Mouse (Mus musculus) neural tube, embryonic 14.5 days (tissue): Measurements from ENCODE around the gene Dnah17. TPM values are rescaled to one million over a fixed set of nuclear protein-coding genes. Genes with fewer than 3 reads are reported as not detected.
A peak's percentile ranks its signal among the peaks of the same experiment; 100 is the strongest.

Experiments
- ATAC-seq: fragments of 200-750 bp; cut with Nextera tagmentation; 2 replicates; pipeline ENCODE4 v1.8.0; 2017; ENCODE audit warnings: low read depth, mild to moderate bottlenecking, moderate TSS enrichment, moderate library complexity
- H3K27ac ChIP-seq: fragments of 300-500 bp; sonication (generic); 2 replicates; pipeline ENCODE4 v1.5.1; 2014; ENCODE audit warnings: low read depth, mild to moderate bottlenecking, control low read depth, low read length, moderate library complexity, mixed read lengths
- H3K27me3 ChIP-seq: fragments of 300-500 bp; sonication (generic); 2 replicates; pipeline ENCODE4 v1.6.1; 2014; ENCODE audit warnings: low read length; ENCODE audit not compliant: control insufficient read depth, insufficient read depth
- H3K36me3 ChIP-seq: fragments of 300-500 bp; sonication (generic); 2 replicates; pipeline ENCODE4 v1.6.1; 2014; ENCODE audit warnings: low read length, mixed read lengths; ENCODE audit not compliant: control insufficient read depth, insufficient read depth
- H3K4me1 ChIP-seq: fragments of 300-500 bp; sonication (generic); 2 replicates; pipeline ENCODE4 v1.6.1; 2014; ENCODE audit warnings: low read length; ENCODE audit not compliant: control insufficient read depth, insufficient read depth
- H3K4me2 ChIP-seq: fragments of 300-500 bp; sonication (generic); 2 replicates; pipeline ENCODE4 v1.6.1; 2014; ENCODE audit warnings: mild to moderate bottlenecking, low read depth, low read length, control low read depth
- H3K4me3 ChIP-seq: fragments of 300-500 bp; sonication (generic); 2 replicates; pipeline ENCODE4 v1.5.1; 2014; ENCODE audit warnings: low read depth, low read length, control low read depth, mixed read lengths
- H3K9ac ChIP-seq: fragments of 300-500 bp; sonication (generic); replicated peaks from 2 replicates; pipeline ENCODE4 v1.6.1; 2014; ENCODE audit warnings: low read depth, mild to moderate bottlenecking, control low read depth, low read length, mixed read lengths
- H3K9me3 ChIP-seq: fragments of 300-500 bp; sonication (generic); 2 replicates; pipeline ENCODE4 v1.6.1; 2016; ENCODE audit warnings: low read length; ENCODE audit not compliant: control insufficient read depth
- WGBS: fragments of 180-500 bp; shearing (Covaris S2); extraction: QIAGEN DNeasy Blood & Tissue Kit; methylation state at CpG from one replicate; pipeline ENCODE4 v1.1.7; 2014; 5-methylcytosine and 5-hydroxymethylcytosine counted together
- polyA plus RNA-seq: library from polyadenylated mRNA; unstranded; fragments of >200 nt; fragmentation: Nextera tagmentation; extraction: Ambion mirVana; gene quantifications from 2 replicates; pipeline ENCODE4 v1.2.1, GENCODE M21; 2014

The Dnah17 gene
- polyA plus RNA-seq, 1 experiment from 2014 or later: 0.43 TPM

DNA sequence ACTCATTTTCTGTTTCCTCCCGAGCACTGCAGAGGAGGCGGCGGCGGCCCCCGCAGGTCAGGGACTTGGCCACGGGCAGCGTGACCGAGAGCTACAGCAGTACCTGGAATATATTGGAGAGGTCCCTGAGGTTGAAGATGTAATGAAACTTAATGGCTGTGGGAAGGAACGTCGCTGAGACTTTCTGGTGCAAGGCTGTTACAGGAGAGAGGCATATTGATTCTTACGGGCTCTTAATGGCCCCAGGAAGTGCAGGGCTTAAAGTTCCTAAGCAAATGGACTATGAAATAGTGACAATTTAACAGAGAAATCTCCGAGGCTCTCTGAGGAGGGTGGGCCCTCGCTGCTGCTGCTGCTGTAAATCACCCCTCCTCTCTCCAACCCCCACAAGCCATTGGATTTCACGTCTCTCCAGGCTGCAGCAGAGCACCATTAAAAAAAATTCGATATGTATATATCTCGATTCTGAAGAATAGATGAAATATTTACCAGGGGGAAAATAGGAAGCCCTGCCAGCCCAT lies 61.6 kb downstream of the Dnah17 start:
- Histone ChIP-seq H3K9me3 (no peaks in the 10 kb centered on the region), H3K36me3 (no peaks in the 10 kb centered on the region), H3K4me1 (peaks cover 9% of the 10 kb centered on the region; the same call in 1 of the 2 replicates), H3K4me3 (no peak overlapping the region), H3K4me2 (no peak overlapping the region), H3K27ac (peak overlapping the region; percentile 77), H3K9ac (0 out of 2 replicates have a peak overlapping the region, but pooled peaks have one; percentile 2), H3K27me3 (no peaks in the 10 kb centered on the region)
- peak; percentile 23; the same call in 1 of the 2 replicates for ATAC-seq
- 62% methylated on average over 16 of the region's 16 CpGs for WGBS

- no peak for ATAC-seq
- Histone ChIP-seq H3K9me3 (no peaks in the 10 kb centered on the region), H3K27me3 (no peaks in the 10 kb centered on the region), H3K36me3 (no peaks in the 10 kb centered on the region), H3K4me3 (no peak overlapping the region), H3K4me1 (peaks cover 9% of the 10 kb centered on the region; the same call in 1 of the 2 replicates), H3K9ac (no peak overlapping the region), H3K4me2 (no peak overlapping the region), H3K27ac (no peak overlapping the region)
- WGBS: 74% methylated on average over 8 of the region's 8 CpGs
Measured at GRCm38 (mm10) chr11:118067588-118067987, 62.8 kb downstream of the Dnah17 start.

DNA sequence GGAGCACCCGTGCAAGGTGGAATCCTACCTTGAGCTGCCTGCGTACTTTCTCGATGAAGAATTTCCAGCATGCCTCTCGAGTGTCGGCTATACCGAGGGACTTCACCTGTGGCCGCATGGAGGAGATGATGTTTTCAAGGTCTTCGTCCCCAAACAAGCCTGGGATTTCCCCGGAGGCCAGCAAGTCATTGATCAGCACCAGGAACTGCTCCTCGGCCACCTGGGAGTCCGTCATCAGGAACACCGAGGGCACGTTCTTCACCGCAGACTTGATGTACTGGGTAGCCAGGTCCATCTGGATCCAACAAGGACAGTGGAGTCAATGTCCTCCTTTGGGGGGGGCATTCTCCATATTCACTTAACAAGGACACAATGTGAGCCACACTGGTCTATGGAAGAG lies 70.4 kb downstream of the Dnah17 start:
- no peak for ATAC-seq
- H3K36me3 ChIP-seq: no peaks in the 10 kb centered on the region
- H3K27ac ChIP-seq: no peak overlapping the region
- H3K4me1 ChIP-seq: no peaks in the 10 kb centered on the region
- 86% methylated on average over 14 of the region's 14 CpGs for WGBS
- H3K4me2 ChIP-seq: no peak overlapping the region
- H3K9me3 ChIP-seq: no peaks in the 10 kb centered on the region
- H3K27me3 ChIP-seq: no peaks in the 10 kb centered on the region
- H3K9ac ChIP-seq: no peak overlapping the region
- no peak overlapping the region for H3K4me3 ChIP-seq

GRCm38 (mm10) chr11:118058872-118059271 lies 71.6 kb downstream of the Dnah17 start:
- H3K4me1 ChIP-seq: no peaks in the 10 kb centered on the region
- H3K27me3 ChIP-seq: no peaks in the 10 kb centered on the region
- no peak for ATAC-seq
- no peaks in the 10 kb centered on the region for H3K9me3 ChIP-seq
- no peak overlapping the region for H3K4me3 ChIP-seq
- no peak overlapping the region for H3K27ac ChIP-seq
- H3K9ac ChIP-seq: no peak overlapping the region
- no peaks in the 10 kb centered on the region for H3K36me3 ChIP-seq
- no peak overlapping the region for H3K4me2 ChIP-seq
- WGBS: 61% methylated on average over 10 of the region's 10 CpGs

- Histone ChIP-seq H3K9ac (no peak overlapping the region), H3K9me3 (no peaks in the 10 kb centered on the region), H3K27me3 (no peaks in the 10 kb centered on the region), H3K36me3 (no peaks in the 10 kb centered on the region), H3K4me2 (no peak overlapping the region), H3K4me1 (no peaks in the 10 kb centered on the region), H3K27ac (no peak overlapping the region), H3K4me3 (no peak overlapping the region)
- ATAC-seq: no peak
- WGBS: 77% methylated on average over 12 of the region's 12 CpGs
Measured at GRCm38 (mm10) chr11:118058367-118058766, 72.1 kb downstream of the Dnah17 start.

GRCm38 (mm10) chr11:118050174-118050573 lies 80.3 kb downstream of the Dnah17 start:
- H3K9ac ChIP-seq: no peak overlapping the region
- 85% methylated on average over 16 of the region's 16 CpGs for WGBS

GRCm38 (mm10) chr11:118049641-118050040 lies 80.8 kb downstream of the Dnah17 start:
- Histone ChIP-seq H3K4me1 (no peaks in the 10 kb centered on the region), H3K36me3 (no peaks in the 10 kb centered on the region), H3K4me2 (no peak overlapping the region), H3K4me3 (no peak overlapping the region), H3K9ac (no peak overlapping the region), H3K9me3 (no peaks in the 10 kb centered on the region), H3K27ac (no peak overlapping the region), H3K27me3 (no peaks in the 10 kb centered on the region)
- no peak for ATAC-seq
- 27% methylated on average over 8 of the region's 8 CpGs for whole genome bisulfite sequencing

More at GRCm38 (mm10) chr11:118050174-118050573, 80.3 kb downstream of the Dnah17 start:
- H3K4me2 ChIP-seq: no peak overlapping the region
- H3K4me1 ChIP-seq: no peaks in the 10 kb centered on the region
- no peaks in the 10 kb centered on the region for H3K36me3 ChIP-seq
- ATAC-seq: no peak
- H3K27ac ChIP-seq: no peak overlapping the region
- no peak overlapping the region for H3K4me3 ChIP-seq
- H3K27me3 ChIP-seq: no peaks in the 10 kb centered on the region
- no peaks in the 10 kb centered on the region for H3K9me3 ChIP-seq

DNA sequence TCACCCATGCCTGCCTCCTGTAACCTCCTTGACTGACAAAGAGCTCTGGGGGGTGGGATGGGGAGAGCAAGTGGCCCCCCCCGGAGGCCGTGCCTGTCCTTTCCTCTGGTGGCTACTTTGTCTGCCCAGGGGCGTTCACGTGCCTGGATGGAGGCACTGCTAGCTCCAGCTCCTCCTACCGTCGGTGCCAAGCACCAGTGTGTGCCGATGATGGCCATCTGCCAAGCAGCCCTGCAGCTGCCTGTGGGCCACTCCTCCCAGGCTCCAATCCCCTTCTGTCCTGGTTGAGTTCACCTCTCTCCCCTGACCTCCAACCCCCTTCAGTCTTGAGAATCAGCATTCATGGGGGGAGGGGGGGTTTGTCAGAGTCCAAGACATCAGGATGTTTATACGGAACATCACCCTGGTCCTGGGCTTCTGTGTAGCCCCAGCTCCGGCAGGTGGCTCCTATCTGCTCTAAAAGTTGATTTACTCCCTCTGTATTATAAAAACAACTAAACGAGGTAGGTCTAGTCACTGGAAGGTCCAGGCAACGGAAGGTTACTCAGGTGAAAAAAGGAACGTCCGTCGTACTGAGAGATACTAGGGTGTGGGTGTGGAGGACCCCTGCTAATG lies 87.0 kb downstream of the Dnah17 start:
- 0 out of 2 replicates have a peak, but pooled peaks cover 4% of the 10 kb centered on the region for H3K4me1 ChIP-seq
- WGBS: 59% methylated on average over 14 of the region's 14 CpGs
- no peaks in the 10 kb centered on the region for H3K27me3 ChIP-seq
- no peak overlapping the region for H3K4me3 ChIP-seq
- H3K4me2 ChIP-seq: no peak overlapping the region
- H3K9me3 ChIP-seq: no peaks in the 10 kb centered on the region
- H3K9ac ChIP-seq: no peak overlapping the region
- ATAC-seq: 0 out of 2 replicates have a peak, but pooled peaks have one; percentile 51
- no peak overlapping the region; the same call in 1 of the 2 replicates for H3K27ac ChIP-seq
- no peaks in the 10 kb centered on the region for H3K36me3 ChIP-seq

- H3K27ac ChIP-seq: no peak overlapping the region
Measured at GRCm38 (mm10) chr11:118042791-118043190, 87.6 kb downstream of the Dnah17 start.

More at GRCm38 (mm10) chr11:118042791-118043190, 87.6 kb downstream of the Dnah17 start:
- no peaks in the 10 kb centered on the region for H3K36me3 ChIP-seq
- no peak overlapping the region for H3K4me3 ChIP-seq
- H3K27me3 ChIP-seq: no peaks in the 10 kb centered on the region
- 0 out of 2 replicates have a peak, but pooled peaks cover 4% of the 10 kb centered on the region for H3K4me1 ChIP-seq
- H3K9ac ChIP-seq: no peak overlapping the region
- 0 out of 2 replicates have a peak, but pooled peaks have one; percentile 4 for ATAC-seq
- no peak overlapping the region for H3K4me2 ChIP-seq
- WGBS: 91% methylated on average over 9 of the region's 9 CpGs
- H3K9me3 ChIP-seq: no peaks in the 10 kb centered on the region
